Mouse (Mus musculus): ENCODE data around the gene Cxcr4. TPM values are rescaled to one million over a fixed set of nuclear protein-coding genes. Genes with fewer than 3 reads are reported as not detected.

Cxcr4 gene
- total RNA-seq, 2 experiments from 2014 or later, result 1.1 to 1.9 TPM

DNA sequence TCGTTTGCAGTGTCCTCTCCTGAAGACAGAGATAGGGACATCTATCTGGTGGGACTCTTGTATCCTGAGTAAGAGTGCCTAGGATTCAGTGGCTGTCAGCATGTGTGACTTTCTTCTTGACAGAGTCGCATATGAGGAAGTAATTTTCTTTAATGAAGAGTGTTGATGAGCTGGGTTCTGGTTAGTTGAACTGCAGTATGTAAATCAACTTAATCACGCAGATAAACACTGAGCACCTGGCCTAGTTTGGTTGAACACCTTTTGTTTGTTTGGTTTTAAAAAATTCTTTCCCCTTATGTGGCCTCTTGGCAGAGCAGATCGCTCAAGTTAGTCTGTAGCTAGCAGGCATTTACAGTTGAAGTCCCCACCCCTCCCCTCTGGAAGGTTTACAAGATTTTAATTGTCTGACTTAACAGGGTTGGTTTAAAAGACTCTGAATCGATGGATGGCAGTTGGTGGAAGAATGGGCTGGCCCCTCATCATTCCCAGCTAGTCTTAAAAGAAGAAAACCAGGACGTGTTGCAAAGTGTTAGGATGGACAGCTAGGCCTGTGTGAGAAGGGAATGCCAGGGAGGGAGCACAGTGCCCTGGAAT is 8.7 kb downstream of the Cxcr4 start:
- Histone ChIP-seq H3K27ac (no peak overlapping the region), H3K4me3 (no peak overlapping the region)
- TF ChIP-seq CTCF (IDR thresholded peaks at IDR 0.05), result no peak
- DNase-seq, result no peak
- intact Hi-C loops (cut with DNase I), result no loop called here

DNA sequence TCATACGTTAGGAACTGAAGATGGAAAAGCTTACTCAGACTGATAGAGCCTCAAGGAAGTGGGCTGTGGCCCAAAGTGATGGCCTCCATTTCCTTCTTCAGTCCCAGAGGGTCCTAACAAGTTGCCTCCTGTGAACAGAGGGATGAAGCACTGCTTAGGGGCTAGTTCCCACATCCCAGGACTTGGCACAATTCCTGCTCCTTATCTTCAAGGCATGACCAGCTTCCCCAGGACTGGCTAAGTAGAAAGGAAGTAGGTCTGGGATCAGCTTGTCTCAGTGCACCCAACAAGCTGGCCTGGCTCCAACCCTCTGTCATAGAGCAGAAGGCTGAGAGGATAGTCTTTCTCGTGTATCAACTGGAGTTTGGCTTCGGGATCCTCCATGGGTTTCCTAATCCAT is 11.8 kb downstream of the Cxcr4 start:
- TF ChIP-seq CTCF (IDR thresholded peaks at IDR 0.05), result no peak
- no peak for DNase-seq
- Histone ChIP-seq H3K27ac (no peak overlapping the region), H3K4me3 (no peak overlapping the region)
- intact Hi-C loops (cut with DNase I), result no loop called here

DNA sequence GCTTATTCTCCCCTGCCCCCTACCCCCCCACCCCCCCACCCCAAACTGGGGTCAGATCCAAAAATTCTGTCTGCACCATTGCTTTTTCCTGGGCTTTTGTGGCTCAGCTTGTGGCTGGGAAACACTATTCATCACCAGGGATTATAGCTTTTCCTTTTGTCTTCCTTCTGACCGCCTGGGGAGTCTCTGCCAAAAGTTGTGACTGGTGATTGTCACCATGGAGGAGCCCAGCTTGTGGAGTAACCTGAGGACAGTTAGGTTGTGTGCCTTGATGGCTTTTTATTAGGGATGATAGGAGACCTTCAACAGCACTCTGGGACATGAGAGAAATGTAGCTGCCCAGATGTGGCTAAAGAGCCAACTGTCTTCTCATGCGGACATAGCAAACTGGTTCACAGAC is 13.6 kb downstream of the Cxcr4 start:
- DNase-seq, result no peak
- intact Hi-C loops (cut with DNase I), result no loop called here
- TF ChIP-seq CTCF (IDR thresholded peaks at IDR 0.05), result no peak

DNA sequence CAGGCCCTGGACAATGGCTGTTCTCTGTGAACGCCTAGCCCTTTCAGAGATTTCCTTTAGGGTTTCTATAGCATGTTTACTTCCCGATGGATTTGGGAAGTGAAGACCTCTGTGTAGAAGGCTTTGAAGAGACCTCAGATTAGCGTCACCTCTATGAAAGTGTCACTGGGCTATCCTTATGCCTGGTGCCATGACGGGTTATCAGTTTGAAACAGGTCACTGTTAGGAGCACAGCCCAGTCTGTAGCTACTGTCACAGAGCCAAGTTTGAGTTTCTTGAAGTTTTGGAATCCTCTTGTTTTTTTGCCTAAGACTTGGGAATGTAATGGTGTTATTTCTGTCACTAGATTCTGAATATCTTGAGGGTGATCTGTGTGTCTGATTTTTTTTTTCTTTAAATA is 17.0 kb downstream of the Cxcr4 start:
- intact Hi-C loops (cut with DNase I), result no loop called here
- no peak for TF ChIP-seq CTCF (IDR thresholded peaks at IDR 0.05)
- Histone ChIP-seq H3K4me3 (no peak overlapping the region), H3K27ac (no peak overlapping the region)
- no peak for DNase-seq

More for the DNA sequence above, 13.6 kb downstream of the Cxcr4 start:
- no peak overlapping the region for H3K27ac ChIP-seq
- H3K4me3 ChIP-seq, result no peak overlapping the region

DNA sequence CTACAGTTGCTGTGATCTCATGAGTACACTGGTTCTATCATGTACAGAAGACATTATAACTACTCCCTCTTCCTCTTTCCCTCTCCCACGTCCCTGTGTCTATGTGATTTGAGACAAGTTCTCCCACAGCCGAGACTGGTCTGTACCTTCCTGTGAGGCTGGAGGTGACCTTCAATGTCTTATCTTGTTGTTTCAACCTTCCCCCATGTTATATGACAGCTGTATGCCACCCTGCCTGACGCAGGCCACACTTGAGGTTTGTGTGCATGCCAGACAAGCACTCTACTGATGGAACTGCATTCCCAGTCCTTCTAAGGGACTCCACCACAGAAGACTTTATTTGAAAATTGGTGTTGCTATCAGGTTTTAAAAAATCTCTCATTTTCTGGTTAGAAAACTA is 21.1 kb downstream of the Cxcr4 start:
- TF ChIP-seq CTCF (IDR thresholded peaks at IDR 0.05), result no peak
- no peak for DNase-seq
- intact Hi-C loops (cut with DNase I), result no loop called here
- no peak overlapping the region for H3K4me3 ChIP-seq
- no peak overlapping the region for H3K27ac ChIP-seq

DNA sequence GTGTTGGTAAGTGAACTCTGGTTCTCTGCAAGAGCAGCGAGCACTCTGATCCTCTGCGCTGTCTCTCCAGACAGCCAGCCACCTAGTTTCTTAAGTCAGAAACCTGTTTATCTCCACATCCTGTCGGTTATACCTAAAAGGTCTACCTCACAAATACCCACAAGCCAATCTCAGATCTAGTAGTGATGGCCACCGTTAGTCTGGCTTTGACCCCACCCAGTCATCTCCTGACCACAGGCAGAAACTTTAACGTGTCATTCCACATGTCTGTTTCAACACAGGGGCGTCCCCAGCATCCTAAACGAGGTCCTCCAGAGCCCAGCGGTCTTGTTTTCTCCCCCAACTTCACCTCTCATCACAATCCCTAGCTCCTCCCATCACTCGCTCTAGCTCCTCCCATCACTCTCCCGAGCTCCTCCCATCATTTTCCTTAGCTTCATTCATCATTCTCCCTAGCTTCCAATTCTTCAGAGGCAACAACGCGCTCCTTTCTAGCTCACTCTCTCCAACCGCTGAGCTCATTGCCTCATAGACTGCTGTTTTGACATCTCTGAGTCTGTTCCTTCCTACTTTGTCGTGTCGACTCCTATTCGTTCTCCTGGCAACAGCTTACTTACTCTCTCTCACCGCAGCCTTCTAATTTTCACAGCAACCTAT is 22.0 kb downstream of the Cxcr4 start:
- Histone ChIP-seq H3K27ac (no peak overlapping the region), H3K4me3 (no peak overlapping the region)
- intact Hi-C loops (cut with DNase I), result no loop called here
- no peak for TF ChIP-seq CTCF (IDR thresholded peaks at IDR 0.05)
- no peak for DNase-seq

DNA sequence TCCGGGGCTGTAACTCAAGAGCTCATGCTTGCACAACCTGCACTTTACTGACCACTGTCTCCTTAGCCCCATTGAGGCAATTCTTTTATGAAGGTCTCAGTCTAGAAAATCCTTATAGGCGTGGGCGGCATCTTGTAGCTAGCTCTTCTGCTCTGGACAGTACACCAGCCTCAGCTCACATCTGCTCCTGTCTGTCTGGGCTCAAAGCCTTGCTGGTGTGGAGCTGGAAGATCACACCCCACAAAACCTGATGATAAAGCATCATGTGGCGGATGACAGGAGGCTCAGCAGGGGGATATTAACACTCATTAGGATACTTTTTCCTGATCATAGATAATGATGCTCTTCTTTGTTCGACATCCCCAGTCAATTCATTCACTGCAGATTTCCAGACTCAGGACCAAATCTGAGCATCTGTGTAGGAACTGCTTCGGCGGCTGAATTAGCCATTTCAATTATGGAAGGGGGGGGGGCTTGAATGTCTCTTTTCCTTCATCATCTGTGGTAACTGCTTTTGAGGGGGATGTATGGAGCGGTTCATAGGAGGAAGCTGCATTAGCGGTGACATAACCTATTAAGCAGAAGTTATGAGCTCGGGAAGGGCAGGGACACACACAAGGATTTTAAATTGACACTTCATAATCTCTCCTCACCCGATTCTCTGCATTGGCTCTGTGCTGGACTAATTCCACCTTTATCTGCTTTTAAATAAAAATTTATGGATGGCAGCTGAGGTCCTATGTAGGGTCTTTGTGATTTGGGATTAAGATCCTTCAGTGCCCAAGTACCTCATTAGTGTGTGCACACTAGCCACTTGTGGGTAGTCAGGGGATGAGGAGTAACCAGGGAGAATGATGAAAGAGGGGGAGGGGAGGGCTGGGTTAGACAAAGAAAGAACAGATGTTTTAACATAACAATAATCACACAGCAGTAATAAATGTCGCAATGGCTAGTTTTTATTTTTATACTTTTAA is 24.6 kb downstream of the Cxcr4 start:
- intact Hi-C loops (cut with DNase I), result no loop called here
- DNase-seq, result no peak
- no peak overlapping the region for H3K27ac ChIP-seq
- TF ChIP-seq CTCF (IDR thresholded peaks at IDR 0.05), result no peak
- no peak overlapping the region for H3K4me3 ChIP-seq

DNA sequence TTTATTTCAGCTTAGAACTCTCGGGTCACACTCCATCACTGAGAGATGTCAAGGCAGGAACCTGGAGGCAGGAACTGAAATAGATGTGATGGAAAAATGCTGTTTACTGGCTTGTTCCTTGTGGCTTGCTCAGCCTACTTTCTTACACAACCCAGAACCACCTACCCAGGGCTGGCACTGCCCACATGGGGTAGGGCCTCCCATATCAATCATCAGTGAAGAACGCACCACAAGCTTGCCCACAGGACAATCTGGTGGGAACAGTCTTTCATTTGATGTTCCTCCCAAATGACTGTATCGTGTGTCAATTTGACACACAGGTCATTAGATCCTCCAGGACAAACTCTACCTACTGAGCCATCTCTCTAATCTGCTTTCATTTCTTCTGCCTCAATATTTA is 28.2 kb downstream of the Cxcr4 start:
- no peak for DNase-seq
- no peak for TF ChIP-seq CTCF (IDR thresholded peaks at IDR 0.05)
- intact Hi-C loops (cut with DNase I), result no loop called here
- H3K27ac ChIP-seq, result no peak overlapping the region
- H3K4me3 ChIP-seq, result no peak overlapping the region

DNA sequence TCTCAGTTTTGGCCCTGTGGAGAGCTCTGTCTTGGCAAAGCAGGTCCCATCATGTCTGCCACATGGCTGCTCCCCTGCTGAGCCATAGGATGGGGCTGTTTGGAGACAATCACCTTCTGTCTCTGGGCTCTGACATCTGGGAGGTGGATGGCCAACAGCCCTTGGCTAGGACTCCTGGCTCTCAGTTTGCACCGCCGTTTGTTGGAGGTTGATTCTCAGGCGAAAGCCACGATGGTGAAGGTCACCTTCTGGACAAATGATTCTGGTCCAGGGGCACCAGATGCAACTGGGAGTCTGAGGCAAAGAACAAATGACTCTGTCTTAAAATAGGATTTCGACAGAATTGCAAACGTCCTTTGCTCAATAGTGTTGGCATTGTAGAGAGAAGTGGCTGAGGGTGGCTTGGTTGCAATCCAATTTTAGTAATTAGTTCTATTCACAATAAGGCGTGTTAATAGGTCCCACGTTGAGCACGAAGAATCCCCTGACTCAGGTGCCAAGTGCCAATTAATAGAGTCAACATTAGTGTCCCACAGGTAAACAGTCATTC is 30.7 kb downstream of the Cxcr4 start:
- TF ChIP-seq CTCF (IDR thresholded peaks at IDR 0.05), result no peak
- no peak for DNase-seq
- intact Hi-C loops (cut with DNase I), result no loop called here
- Histone ChIP-seq H3K27ac (no peak overlapping the region), H3K4me3 (no peak overlapping the region)

DNA sequence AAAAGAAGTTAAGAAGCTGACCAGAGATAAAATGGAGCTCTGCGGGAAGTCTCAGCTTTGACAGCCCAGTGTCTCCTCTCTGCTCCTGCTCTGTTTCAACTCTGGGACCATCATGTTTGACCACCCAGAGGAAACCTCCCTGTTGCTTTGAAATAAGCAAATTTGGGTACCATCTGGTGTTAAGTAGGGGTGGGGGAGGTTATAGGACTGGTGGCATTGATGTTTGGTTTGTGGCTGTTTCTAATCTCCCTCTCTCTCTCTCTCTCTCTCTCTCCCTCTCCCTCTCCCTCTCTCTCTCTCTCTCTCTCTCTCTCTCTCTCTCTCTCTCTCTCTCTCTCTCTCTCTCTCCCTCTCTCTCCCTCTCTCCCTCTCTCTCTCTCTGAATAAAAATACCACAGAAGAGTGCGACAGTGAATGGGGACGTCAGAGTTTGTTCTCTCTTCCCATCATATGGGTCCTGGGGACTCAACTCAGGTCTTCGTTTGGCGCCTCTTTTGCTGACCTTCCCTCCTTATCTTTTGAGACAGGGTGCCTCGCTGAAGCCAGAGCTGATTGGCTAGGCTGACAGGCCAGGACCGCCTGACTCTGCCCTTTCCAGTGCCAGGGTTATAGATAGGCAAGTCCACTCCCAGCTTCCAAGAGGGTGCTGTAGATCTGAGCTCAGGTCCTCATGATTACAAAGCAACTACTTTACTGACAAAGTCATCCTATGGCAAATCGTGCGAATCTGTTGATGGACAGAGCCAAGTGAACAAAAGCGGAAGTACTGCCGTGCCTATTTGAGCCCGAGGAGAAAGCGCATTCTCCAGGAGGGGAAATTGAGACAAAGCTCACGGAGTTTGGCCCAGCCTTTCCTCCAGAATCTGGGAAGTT is 31.4 kb downstream of the Cxcr4 start:
- DNase-seq, result no peak
- Histone ChIP-seq H3K27ac (no peak overlapping the region), H3K4me3 (no peak overlapping the region)
- intact Hi-C loops (cut with DNase I), result no loop called here
- no peak for TF ChIP-seq CTCF (IDR thresholded peaks at IDR 0.05)

DNA sequence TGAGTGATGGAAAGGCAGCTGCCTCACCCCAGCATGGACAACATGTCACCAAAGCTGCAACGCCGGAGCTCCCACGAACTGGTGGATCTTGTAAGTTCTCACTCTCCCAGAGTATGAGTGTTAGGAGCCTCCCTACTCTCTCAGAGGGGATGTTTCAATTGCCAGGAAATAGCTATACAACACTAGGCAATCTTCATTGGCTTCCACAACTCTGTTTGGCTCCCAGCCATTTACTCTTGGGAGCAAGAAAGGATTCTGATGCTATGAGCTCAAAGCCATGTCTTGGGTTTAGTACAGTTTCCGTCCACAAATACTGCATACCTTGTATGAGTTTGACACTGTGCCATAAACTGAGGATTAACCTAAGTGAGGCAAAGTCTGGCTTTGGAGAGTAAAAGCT is 34.1 kb downstream of the Cxcr4 start:
- H3K27ac ChIP-seq, result no peak overlapping the region
- TF ChIP-seq CTCF (IDR thresholded peaks at IDR 0.05), result no peak
- DNase-seq, result no peak
- H3K4me3 ChIP-seq, result 0 out of 2 replicates have a peak overlapping the region, but pooled peaks have one; percentile 20
- intact Hi-C loops (cut with DNase I), result no loop called here

DNA sequence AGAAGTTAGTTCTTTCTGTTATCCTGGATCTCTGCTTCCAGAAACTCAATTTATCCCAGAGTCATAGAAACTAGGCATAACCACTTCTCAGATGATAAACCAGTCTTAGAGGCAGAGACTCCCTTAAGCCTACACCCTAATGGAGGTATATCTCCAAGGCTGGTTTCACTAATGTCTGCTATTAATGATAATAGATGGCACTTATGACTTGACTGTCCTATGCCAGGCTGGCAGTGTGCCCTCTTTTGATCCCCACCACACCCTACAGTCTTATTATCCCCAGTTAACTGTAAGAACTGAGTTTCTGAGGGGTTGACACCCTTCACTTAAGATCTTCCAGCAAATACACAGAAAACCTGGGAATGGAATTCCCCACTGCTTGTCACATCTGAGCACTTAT is 39.5 kb downstream of the Cxcr4 start:
- no peak for TF ChIP-seq CTCF (IDR thresholded peaks at IDR 0.05)
- DNase-seq, result no peak
- intact Hi-C loops (cut with DNase I), result no loop called here
- no peak overlapping the region for H3K27ac ChIP-seq
- H3K4me3 ChIP-seq, result no peak overlapping the region
